Mouse (Mus musculus) gastrocnemius, postnatal 25 days (tissue): ENCODE data around the gene Mphosph9. TPM values are rescaled to one million over a fixed set of nuclear protein-coding genes. Genes with fewer than 3 reads are reported as not detected.

Source experiments
- DNase-seq: peaks from one replicate; pipeline ENCODE4 v3.0.0; 2022
- total RNA-seq, 2 experiments: library from RNA; stranded (reverse); gene quantifications; 1 replicate in 1 of 2; 2 replicates in 1 of 2; pipeline ENCODE4 v1.2.3; 2021

Mphosph9 gene
- total RNA-seq, 2 experiments from 2014 or later = 2.5 to 2.8 TPM

- DNase-seq = no peak
Measured at GRCm38 (mm10) chr5:124214516-124215145, 113.1 kb downstream of the Mphosph9 start.

GRCm38 (mm10) chr5:124213588-124214469, 113.9 kb downstream of the Mphosph9 start:
- peak; percentile 73 for DNase-seq

- DNase-seq = no peak
Measured at GRCm38 (mm10) chr5:124211669-124212068, 116.1 kb downstream of the Mphosph9 start.

GRCm38 (mm10) chr5:124211234-124211633, 116.5 kb downstream of the Mphosph9 start:
- peak; percentile 83 for DNase-seq

GRCm38 (mm10) chr5:124210281-124211016, 117.3 kb downstream of the Mphosph9 start:
- no peak for DNase-seq

GRCm38 (mm10) chr5:124209850-124210249, 117.9 kb downstream of the Mphosph9 start:
- no peak for DNase-seq

GRCm38 (mm10) chr5:124208030-124208429, 119.7 kb downstream of the Mphosph9 start:
- no peak for DNase-seq

- DNase-seq = peak; percentile 75
Measured at GRCm38 (mm10) chr5:124206481-124207038, 121.2 kb downstream of the Mphosph9 start.

- DNase-seq = no peak
Measured at GRCm38 (mm10) chr5:124205809-124206380, 121.9 kb downstream of the Mphosph9 start.

- no peak for DNase-seq
Measured at GRCm38 (mm10) chr5:124205211-124205610, 122.6 kb downstream of the Mphosph9 start.

GRCm38 (mm10) chr5:124204127-124204794, 123.5 kb downstream of the Mphosph9 start:
- no peak for DNase-seq

- DNase-seq = no peak
Measured at GRCm38 (mm10) chr5:124203251-124203650, 124.5 kb downstream of the Mphosph9 start.

GRCm38 (mm10) chr5:124202071-124202470, 125.7 kb downstream of the Mphosph9 start:
- no peak for DNase-seq

- no peak for DNase-seq
Measured at GRCm38 (mm10) chr5:124201564-124201963, 126.2 kb downstream of the Mphosph9 start.

Other genes with a start within 250 kb of the Mphosph9 start
- gene Abcb9, start 232.2 kb downstream of the Mphosph9 start, total RNA-seq = 1 to 10 TPM; 7.9 to 9.5 TPM
- 10 to 100 TPM; 10.0 to 10.4 TPM for gene Ogfod2, start 215.7 kb downstream of the Mphosph9 start, total RNA-seq
- 10 to 100 TPM; 36.0 to 40.9 TPM for gene Arl6ip4, start 211.9 kb downstream of the Mphosph9 start, total RNA-seq
- 10 to 100 TPM; 16.7 to 17.6 TPM for gene Pitpnm2, start 78.2 kb downstream of the Mphosph9 start, total RNA-seq
- 1 to 10 TPM; 5.2 to 7.4 TPM for gene 2810006K23Rik, start 117 bp upstream of the Mphosph9 start, total RNA-seq
- 100 to 1,000 TPM; 113 to 116 TPM for gene Cdk2ap1, start 35.1 kb upstream of the Mphosph9 start, total RNA-seq
- gene Sbno1, start 98.0 kb upstream of the Mphosph9 start, total RNA-seq = 10 to 100 TPM; 35.3 to 37.7 TPM
- 100 to 1,000 TPM; 107 to 134 TPM for gene Kmt5a, start 112.0 kb upstream of the Mphosph9 start, total RNA-seq
- gene Rilpl2, start 150.4 kb upstream of the Mphosph9 start, total RNA-seq = 1 to 10 TPM; 3.9 to 5.1 TPM
- gene Snrnp35, start 155.2 kb upstream of the Mphosph9 start, total RNA-seq = 10 to 100 TPM; 23.0 to 23.8 TPM
- 100 to 1,000 TPM; 121 to 144 TPM for gene Rilpl1, start 203.4 kb upstream of the Mphosph9 start, total RNA-seq
- 100 to 1,000 TPM; 145 to 151 TPM for gene Tmed2, start 212.7 kb upstream of the Mphosph9 start, total RNA-seq
- 1 to 10 TPM; 4.3 to 4.8 TPM for gene Ddx55, start 224.9 kb upstream of the Mphosph9 start, total RNA-seq